Mouse (Mus musculus): ENCODE measurements at regions not wholly inside any gene's neighbourhood (a gene's known extent, or its start where the extent isn't known, plus 50 kb on each side); places are given as distances from the start of the nearest gene placed in this dataset.

DNA sequence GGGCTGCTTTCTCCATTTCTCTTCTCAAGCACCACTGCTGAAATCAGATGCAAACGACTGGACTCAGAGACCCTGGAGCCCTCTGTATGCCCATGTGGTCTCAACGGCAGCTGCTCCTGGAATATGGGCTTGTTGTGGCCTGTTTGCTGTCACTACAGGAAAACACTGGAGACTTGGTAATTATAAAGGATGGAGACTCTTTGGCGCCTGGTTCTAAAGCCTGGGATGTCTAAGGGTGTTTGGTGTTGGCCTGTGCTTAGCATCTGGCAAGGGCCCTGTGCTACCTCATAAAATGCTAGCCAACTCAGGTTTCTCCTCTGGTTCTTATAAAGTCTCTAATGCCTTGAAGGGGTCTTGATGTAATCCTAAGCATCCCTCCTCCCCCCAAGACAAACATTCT, 133.4 kb upstream of the Hs3st4 start:
- H3K27ac ChIP-seq (replicated peaks; ENCODE audit: low read depth, low read length) = no peak overlapping the region
- TF ChIP-seq POLR2A (IDR thresholded peaks at IDR 0.05; ENCODE audit: borderline replicate concordance, extremely low read depth, insufficient read depth, insufficient read length) = no peak
- 0 out of 2 replicates have a peak, but pooled peaks cover 3% of the 10 kb centered on the region for H3K4me1 ChIP-seq (ENCODE audit: control insufficient read depth, insufficient read depth, low read length)
- H3K9me3 ChIP-seq (ENCODE audit: control insufficient read depth, low read length) = no peaks in the 10 kb centered on the region
- no peaks in the 10 kb centered on the region for H3K27me3 ChIP-seq (ENCODE audit: control insufficient read depth, insufficient read depth, low read length)
- H3K9ac ChIP-seq (ENCODE audit: low read depth, low read length, severe bottlenecking) = no peak overlapping the region
- ATAC-seq (ENCODE audit: low FRiP score, low read depth) (no peak), DNase-seq (ENCODE audit: low spot score) (no peak)
- H3K4me2 ChIP-seq (replicated peaks; ENCODE audit: low read depth, low read length, severe bottlenecking) = no peak overlapping the region
- 38% methylated on average over 3 of the region's 3 CpGs for WGBS
- no peaks in the 10 kb centered on the region for H3K36me3 ChIP-seq (ENCODE audit: control insufficient read depth, insufficient read depth, low read length)
- H3K4me3 ChIP-seq (replicated peaks; ENCODE audit: low read length) = no peak overlapping the region

DNA sequence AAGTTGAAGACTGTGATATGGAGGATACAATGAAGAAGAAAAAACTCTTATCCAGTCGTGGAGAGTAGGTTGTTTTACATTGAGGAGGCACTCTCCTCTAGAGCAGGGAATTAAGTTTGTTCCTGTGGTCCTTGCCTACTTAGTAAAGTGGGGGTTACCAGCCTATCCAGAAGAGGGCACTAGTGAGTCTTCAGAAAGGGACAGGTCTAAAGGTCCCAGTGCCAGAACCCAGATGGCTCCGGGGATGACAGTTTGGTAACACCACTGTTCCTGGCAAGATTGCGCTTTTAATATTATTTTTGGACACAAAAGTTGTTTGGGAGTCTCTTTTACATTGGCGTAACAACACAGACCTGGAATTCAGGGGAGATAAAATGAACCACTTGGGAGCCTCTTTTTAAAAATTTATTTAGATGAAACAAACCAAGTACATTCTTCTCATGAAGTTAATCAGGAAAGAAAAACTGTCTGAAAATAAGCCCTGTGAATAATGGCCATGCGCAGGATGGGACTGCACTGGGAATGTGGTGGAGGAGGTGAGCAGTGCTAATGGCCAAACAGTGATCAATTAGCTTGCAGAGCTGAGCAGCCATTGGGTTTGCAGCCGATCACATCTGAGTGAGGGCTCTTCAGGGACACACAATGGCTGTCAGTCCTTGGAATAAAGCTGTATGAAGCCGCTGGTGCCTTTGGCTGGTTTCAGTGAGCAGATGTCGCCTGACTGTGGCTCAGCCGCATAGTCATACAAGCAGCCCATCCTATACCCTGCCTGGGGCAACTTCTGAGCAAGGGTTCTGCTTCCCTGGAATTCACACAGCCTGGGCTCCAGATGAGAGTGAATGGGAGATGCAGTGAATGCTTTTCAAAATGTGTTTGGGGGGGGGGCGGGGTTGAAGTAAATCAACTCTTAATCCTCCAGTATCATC, 132.1 kb upstream of the Hs3st4 start:
- 80% methylated on average over 10 of the region's 10 CpGs for WGBS

DNA sequence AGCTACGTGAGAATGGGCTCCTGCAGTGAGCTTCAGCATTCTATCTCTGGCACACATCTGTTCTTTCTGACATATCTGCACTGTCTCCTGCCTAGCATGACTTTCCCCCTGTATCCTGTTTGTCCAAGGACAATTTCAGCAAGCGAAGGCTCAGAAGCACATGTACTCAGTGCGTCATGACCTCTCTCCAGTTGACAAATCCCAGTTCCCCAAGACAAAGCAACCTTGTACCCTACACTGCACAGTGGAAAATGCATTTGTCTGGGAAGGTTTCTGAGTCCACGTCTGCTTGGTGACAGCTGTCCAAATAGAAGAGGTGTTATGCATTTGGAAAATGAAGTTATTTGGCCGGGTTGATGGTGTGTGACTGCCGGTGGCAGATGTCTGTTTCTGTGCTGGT, 125.1 kb upstream of the Hs3st4 start:
- Histone ChIP-seq H3K9ac (ENCODE audit: low read depth, low read length, severe bottlenecking) (no peak overlapping the region), H3K27me3 (ENCODE audit: control insufficient read depth, insufficient read depth, low read length) (no peaks in the 10 kb centered on the region), H3K4me2 (replicated peaks; ENCODE audit: low read depth, low read length, severe bottlenecking) (no peak overlapping the region), H3K36me3 (ENCODE audit: control insufficient read depth, insufficient read depth, low read length) (no peaks in the 10 kb centered on the region), H3K27ac (replicated peaks; ENCODE audit: low read depth, low read length) (no peak overlapping the region), H3K4me3 (replicated peaks; ENCODE audit: low read length) (no peak overlapping the region), H3K9me3 (ENCODE audit: control insufficient read depth, low read length) (no peaks in the 10 kb centered on the region), H3K4me1 (ENCODE audit: control insufficient read depth, insufficient read depth, low read length) (no peaks in the 10 kb centered on the region)
- ATAC-seq (ENCODE audit: low FRiP score, low read depth) (no peak), DNase-seq (ENCODE audit: low spot score) (no peak)
- 79% methylated on average over 6 of the region's 6 CpGs for WGBS
- no peak for TF ChIP-seq POLR2A (IDR thresholded peaks at IDR 0.05; ENCODE audit: borderline replicate concordance, extremely low read depth, insufficient read depth, insufficient read length)

More for the DNA sequence above, 132.1 kb upstream of the Hs3st4 start:
- Histone ChIP-seq H3K4me1 (ENCODE audit: control insufficient read depth, insufficient read depth, low read length) (0 out of 2 replicates have a peak, but pooled peaks cover 3% of the 10 kb centered on the region), H3K27ac (replicated peaks; ENCODE audit: low read depth, low read length) (no peak overlapping the region), H3K36me3 (ENCODE audit: control insufficient read depth, insufficient read depth, low read length) (no peaks in the 10 kb centered on the region), H3K4me2 (replicated peaks; ENCODE audit: low read depth, low read length, severe bottlenecking) (no peak overlapping the region), H3K9ac (ENCODE audit: low read depth, low read length, severe bottlenecking) (no peak overlapping the region), H3K4me3 (replicated peaks; ENCODE audit: low read length) (no peak overlapping the region), H3K27me3 (ENCODE audit: control insufficient read depth, insufficient read depth, low read length) (no peaks in the 10 kb centered on the region), H3K9me3 (ENCODE audit: control insufficient read depth, low read length) (no peaks in the 10 kb centered on the region)
- ATAC-seq (ENCODE audit: low FRiP score, low read depth) (no peak), DNase-seq (ENCODE audit: low spot score) (no peak)
- no peak for TF ChIP-seq POLR2A (IDR thresholded peaks at IDR 0.05; ENCODE audit: borderline replicate concordance, extremely low read depth, insufficient read depth, insufficient read length)

DNA sequence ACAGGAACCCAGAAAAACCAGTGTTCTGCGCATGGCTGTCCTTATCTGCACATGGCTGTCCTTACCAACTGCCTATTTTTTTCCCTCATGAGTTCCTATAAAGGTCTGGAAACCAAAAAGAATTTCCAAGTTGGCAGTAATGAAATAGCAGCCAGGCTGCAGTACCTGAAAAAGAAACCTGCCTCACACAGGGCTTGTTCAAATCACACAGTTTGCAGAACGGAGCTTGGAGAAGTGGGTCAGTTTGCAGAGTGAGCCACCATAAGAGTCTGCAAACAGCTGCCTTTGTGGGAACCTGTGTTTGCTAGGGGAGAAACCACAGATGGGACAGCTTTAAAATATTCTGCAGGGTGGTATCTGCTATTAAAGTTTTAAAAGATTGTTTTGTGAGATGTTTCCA, 121.0 kb upstream of the Hs3st4 start:
- no peak for TF ChIP-seq POLR2A (IDR thresholded peaks at IDR 0.05; ENCODE audit: borderline replicate concordance, extremely low read depth, insufficient read depth, insufficient read length)
- Histone ChIP-seq H3K27me3 (ENCODE audit: control insufficient read depth, insufficient read depth, low read length) (no peaks in the 10 kb centered on the region), H3K4me3 (replicated peaks; ENCODE audit: low read length) (no peak overlapping the region), H3K4me2 (replicated peaks; ENCODE audit: low read depth, low read length, severe bottlenecking) (no peak overlapping the region), H3K27ac (replicated peaks; ENCODE audit: low read depth, low read length) (no peak overlapping the region), H3K4me1 (ENCODE audit: control insufficient read depth, insufficient read depth, low read length) (no peaks in the 10 kb centered on the region), H3K36me3 (ENCODE audit: control insufficient read depth, insufficient read depth, low read length) (no peaks in the 10 kb centered on the region), H3K9me3 (ENCODE audit: control insufficient read depth, low read length) (no peaks in the 10 kb centered on the region), H3K9ac (ENCODE audit: low read depth, low read length, severe bottlenecking) (no peak overlapping the region)
- DNase-seq (ENCODE audit: low spot score) (no peak), ATAC-seq (ENCODE audit: low FRiP score, low read depth) (no peak)
- 76% methylated on average over 2 of the region's 2 CpGs for WGBS

DNA sequence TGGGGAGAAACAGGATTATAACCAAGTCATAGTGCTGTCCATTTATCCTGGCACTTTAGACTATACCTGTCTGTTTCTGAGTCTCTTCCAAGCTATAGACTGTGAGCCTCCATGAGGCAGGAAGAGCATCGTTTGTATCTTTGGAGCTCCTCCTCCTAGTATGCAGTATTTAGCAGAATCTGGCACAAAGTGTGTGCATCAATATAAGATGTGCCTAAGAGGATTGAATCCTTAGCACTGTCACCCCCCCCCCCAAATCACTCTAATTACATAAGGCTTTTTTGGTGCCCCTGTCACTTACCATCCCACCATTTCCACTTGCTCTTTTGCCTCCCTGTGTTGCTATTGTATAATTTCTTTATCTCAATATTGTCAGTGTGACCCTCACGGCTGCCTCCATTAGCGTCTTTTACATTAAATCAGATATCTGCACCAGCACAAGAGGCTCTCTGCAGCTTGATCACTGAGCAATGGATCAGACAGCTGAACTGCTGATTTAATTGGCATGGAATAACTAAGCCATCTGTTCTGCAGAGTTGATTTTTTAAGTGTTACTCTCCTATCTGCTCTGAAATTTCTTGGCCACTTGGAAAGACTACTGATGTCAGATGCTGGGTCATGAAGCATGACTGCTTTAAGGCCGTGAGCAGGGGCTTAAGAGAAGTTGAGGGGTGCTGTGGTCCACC, 85.8 kb upstream of the Hs3st4 start:
- no peaks in the 10 kb centered on the region for H3K9me3 ChIP-seq (ENCODE audit: control insufficient read depth, low read length)
- H3K4me3 ChIP-seq (replicated peaks; ENCODE audit: low read length) = no peak overlapping the region
- DNase-seq (ENCODE audit: low spot score) (no peak), ATAC-seq (ENCODE audit: low FRiP score, low read depth) (no peak)
- WGBS = 82% methylated on average over 4 of the region's 4 CpGs
- no peak overlapping the region for H3K9ac ChIP-seq (ENCODE audit: low read depth, low read length, severe bottlenecking)
- no peak overlapping the region for H3K4me2 ChIP-seq (replicated peaks; ENCODE audit: low read depth, low read length, severe bottlenecking)
- no peaks in the 10 kb centered on the region for H3K36me3 ChIP-seq (ENCODE audit: control insufficient read depth, insufficient read depth, low read length)
- H3K4me1 ChIP-seq (ENCODE audit: control insufficient read depth, insufficient read depth, low read length) = no peaks in the 10 kb centered on the region
- no peaks in the 10 kb centered on the region for H3K27me3 ChIP-seq (ENCODE audit: control insufficient read depth, insufficient read depth, low read length)
- no peak for TF ChIP-seq POLR2A (IDR thresholded peaks at IDR 0.05; ENCODE audit: borderline replicate concordance, extremely low read depth, insufficient read depth, insufficient read length)
- no peak overlapping the region for H3K27ac ChIP-seq (replicated peaks; ENCODE audit: low read depth, low read length)
